Mouse (Mus musculus) midbrain, embryonic 14.5 days (tissue): ENCODE results near the gene Hypm. TPM values are rescaled to one million over a fixed set of nuclear protein-coding genes. Genes with fewer than 3 reads are reported as not detected.

Experiments used
- polyA plus RNA-seq: library from polyadenylated mRNA; unstranded; fragments of >200 nt; fragmentation: Nextera tagmentation; extraction: Ambion mirVana; gene quantifications from 2 replicates; pipeline ENCODE4 v1.2.1, GENCODE M21; 2014

Hypm gene
- polyA plus RNA-seq, 1 experiment from 2014 or later = not detected

Other genes starting within 250 kb of the Hypm start
- gene Dynlt3, start 183.9 kb upstream of the Hypm start, polyA plus RNA-seq = 28.1 and 31.2 TPM in 2 replicates
- not detected in 2 replicates for gene H2al3, start 2.8 kb downstream of the Hypm start, polyA plus RNA-seq
- 0.21 and 0.31 TPM in 2 replicates for gene Sytl5, start 38.7 kb downstream of the Hypm start, polyA plus RNA-seq